Mouse (Mus musculus) layer of hippocampus, postnatal 25 days (tissue): ENCODE measurements around the gene Coro1b. TPM values are rescaled to one million over a fixed set of nuclear protein-coding genes. Genes with fewer than 3 reads are reported as not detected.

Source experiments
- DNase-seq, 2 experiments: peaks; one replicate each; pipeline ENCODE4 v3.0.0; 2022; ENCODE audit warnings: mixed read lengths in 2 of 2, low spot score in 1 of 2; ENCODE audit errors: extremely low spot score in 1 of 2
- total RNA-seq, 2 experiments: library from RNA; stranded (reverse); gene quantifications; 2 replicates each; pipeline ENCODE4 v1.2.3; 2021

The Coro1b gene
- 10 to 100 TPM; 87.3 to 89.5 TPM for total RNA-seq

- DNase-seq = peak; percentile 92 to 93
Observed at GRCm38 (mm10) chr19:4148491-4148806, at the start of gene Coro1b. Gene Coro1b, plus strand, starts transcription at chr19:4148619.

GRCm38 (mm10) chr19:4099056-4099455, 49.4 kb upstream of the Coro1b start:
- peak; percentile 81 to 92 for DNase-seq

- DNase-seq = peak in 1 of 2 experiments; percentile 43
Observed at GRCm38 (mm10) chr19:4099837-4100717, 48.3 kb upstream of the Coro1b start, which contains the start of gene Pitpnm1. Gene Pitpnm1, plus strand, starts transcription at chr19:4099998.

DNA sequence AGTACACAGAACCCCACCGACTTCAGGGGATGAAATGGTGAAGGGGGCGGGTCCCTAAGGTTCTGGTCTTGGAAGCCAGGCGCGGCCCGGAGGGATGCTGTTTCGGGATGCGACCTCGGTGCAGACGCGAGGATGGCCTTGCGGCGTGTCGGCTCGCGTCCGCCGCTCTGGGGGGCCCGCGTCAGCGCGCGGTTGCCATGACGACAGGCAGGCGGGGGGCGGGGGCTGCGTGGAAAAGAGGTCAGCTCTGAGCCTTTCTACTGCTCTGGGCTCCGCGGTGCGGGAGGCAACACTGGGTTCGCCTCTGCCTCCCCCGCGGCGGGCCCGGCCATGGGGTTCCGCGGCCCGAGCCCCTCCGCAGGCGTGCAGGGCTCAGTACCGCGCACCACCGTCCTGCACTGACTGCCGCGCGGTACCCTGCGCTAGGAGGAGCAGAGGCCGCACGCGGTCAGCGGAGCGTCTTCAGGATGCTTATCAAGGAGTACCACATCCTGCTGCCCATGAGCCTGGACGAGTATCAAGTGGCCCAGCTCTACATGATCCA, 47.6 kb upstream of the Coro1b start:
- peak; percentile 58 to 68 for DNase-seq

- DNase-seq = no peak
Observed at GRCm38 (mm10) chr19:4101466-4101865, 47.0 kb upstream of the Coro1b start.

DNA sequence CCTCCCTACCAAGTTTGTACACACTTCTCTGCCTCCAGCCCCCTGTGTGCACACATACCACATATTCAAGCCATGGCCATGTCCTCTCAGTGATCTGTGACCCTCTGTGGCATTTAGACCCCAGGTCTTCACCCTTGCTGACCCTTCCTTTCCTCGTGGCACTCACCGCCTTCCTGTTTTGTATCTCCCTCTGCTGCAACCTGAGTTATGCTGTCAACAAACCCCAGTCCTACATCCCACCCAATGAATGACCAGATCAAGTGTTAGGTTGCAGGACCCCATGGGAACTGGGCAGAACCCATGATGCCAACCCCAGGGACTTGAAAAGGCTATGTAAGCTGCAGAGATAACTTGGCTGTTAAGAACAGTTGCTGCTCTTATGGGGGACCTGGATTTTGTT, 46.4 kb upstream of the Coro1b start:
- DNase-seq = no peak

DNA sequence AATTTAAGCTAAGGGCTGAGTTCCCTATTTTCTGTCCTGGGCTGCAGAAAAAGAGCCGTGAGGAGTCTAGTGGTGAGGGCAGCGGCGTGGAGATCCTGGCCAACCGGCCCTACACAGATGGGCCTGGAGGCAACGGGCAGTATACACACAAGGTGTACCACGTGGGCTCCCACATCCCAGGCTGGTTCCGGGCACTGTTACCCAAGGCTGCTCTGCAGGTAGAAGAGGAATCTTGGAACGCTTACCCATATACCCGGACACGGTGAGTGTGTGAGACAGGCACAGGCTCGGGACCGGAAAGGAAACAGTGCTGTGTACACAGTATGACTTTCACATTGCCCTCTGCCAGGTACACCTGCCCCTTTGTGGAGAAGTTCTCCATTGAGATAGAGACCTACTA, 45.8 kb upstream of the Coro1b start:
- no peak for DNase-seq

DNA sequence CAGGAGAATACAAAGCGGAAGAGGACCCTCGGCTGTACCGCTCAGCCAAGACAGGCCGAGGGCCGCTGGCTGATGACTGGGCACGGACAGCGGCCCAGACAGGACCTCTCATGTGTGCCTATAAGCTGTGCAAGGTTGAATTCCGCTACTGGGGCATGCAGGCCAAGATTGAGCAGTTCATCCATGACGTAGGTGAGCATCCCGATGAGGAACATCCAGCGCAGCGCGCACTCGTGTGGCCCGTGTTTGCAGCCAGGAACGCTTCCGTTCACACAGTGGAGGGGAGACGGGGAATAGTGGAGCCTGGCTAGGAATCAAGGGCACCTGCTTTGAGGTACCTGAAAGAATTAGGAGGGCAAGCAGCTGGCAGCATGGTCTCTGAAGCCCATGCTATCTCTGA, 45.1 kb upstream of the Coro1b start:
- no peak for DNase-seq

GRCm38 (mm10) chr19:4103792-4104191, 44.6 kb upstream of the Coro1b start:
- DNase-seq = no peak

- no peak for DNase-seq
Observed at GRCm38 (mm10) chr19:4104675-4105194, 43.7 kb upstream of the Coro1b start.

DNA sequence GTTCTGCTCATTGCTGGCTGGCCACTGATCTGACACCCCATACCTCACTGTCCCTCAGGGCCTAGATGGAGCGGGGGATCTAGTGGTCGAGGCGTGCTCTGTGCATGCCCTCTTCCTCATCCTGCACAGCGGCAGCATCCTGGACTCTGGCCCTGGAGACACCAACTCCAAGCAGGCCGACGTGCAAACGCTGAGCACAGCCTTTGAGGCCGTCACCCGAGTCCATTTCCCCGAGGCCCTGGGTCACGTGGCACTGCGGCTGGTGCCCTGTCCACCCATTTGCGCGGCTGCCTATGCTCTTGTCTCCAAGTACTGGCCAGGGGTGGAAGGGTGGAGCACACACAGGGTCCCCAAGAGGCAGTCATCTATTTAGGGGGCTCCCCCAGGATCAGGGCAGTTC, 41.8 kb upstream of the Coro1b start:
- DNase-seq = no peak

GRCm38 (mm10) chr19:4108535-4108934, 39.9 kb upstream of the Coro1b start:
- DNase-seq = no peak

GRCm38 (mm10) chr19:4112063-4112960, 36.1 kb upstream of the Coro1b start:
- DNase-seq = no peak

GRCm38 (mm10) chr19:4113186-4113805, 35.1 kb upstream of the Coro1b start:
- DNase-seq = peak in 1 of 2 experiments; percentile 75

- DNase-seq = no peak
Observed at GRCm38 (mm10) chr19:4113806-4114230, 34.6 kb upstream of the Coro1b start.

DNA sequence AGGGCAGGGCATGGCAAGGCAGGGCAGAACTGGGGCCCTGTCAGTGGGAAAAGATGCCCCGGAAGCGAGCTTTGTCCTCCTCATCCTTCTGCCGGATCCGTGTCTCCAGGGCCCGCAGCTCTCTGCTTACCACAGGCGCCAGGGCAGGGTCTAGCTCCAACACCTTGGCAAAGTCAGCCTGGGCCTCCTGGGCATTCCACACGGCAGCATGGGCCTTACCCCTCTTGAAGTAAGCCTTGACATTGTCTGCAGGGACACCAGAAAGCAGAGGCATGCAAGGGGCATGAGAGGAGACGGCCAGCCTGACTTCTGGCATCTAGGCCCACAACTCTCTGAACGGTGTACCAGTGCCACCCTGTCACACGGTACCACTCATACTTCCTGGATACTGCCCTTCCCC, 33.9 kb upstream of the Coro1b start:
- DNase-seq = no peak

DNA sequence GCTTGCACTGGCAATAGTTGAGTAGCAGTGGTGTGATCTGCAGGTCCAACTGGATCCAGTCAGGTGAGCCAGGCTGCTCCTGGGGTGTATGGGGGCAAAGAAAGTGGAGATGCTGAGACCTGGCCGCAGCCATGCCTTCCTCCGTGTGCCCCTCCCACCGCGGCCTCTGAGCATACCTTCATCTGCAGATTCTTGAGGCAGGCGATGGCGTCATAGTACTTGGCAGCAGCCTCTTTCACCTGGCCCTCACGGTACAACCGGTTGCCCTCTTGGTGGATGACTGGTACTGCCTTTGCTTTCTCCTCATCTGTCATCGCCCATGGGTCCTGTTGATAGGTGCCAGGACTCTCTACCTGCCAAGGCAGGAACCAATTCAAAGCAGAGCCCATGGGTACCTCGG, 33.3 kb upstream of the Coro1b start:
- no peak for DNase-seq

GRCm38 (mm10) chr19:4115816-4116215, 32.6 kb upstream of the Coro1b start:
- DNase-seq = no peak

- DNase-seq = no peak
Observed at GRCm38 (mm10) chr19:4117006-4117405, 31.4 kb upstream of the Coro1b start.

GRCm38 (mm10) chr19:4118350-4118749, 30.1 kb upstream of the Coro1b start:
- no peak for DNase-seq
